Mouse (Mus musculus) C2C12 (cell line): ENCODE data around the gene Tex2. TPM values are rescaled to one million over a fixed set of nuclear protein-coding genes. Genes with fewer than 3 reads are reported as not detected.

Source experiments
- H3K27me3 ChIP-seq: one replicate; pipeline ENCODE4 v1.6.1; 2011; ENCODE audit not compliant: control insufficient read depth, insufficient read depth, insufficient read length
- H3K36me3 ChIP-seq: one replicate; pipeline ENCODE4 v1.6.1; 2011; ENCODE audit not compliant: control insufficient read depth, insufficient read depth
- H3K4me3 ChIP-seq: one replicate; pipeline ENCODE4 v1.5.1; 2011; ENCODE audit warnings: mild to moderate bottlenecking, control low read depth; ENCODE audit not compliant: poor library complexity, insufficient read depth, severe bottlenecking
- H3K79me2 ChIP-seq: one replicate; pipeline ENCODE4 v1.6.1; 2011; ENCODE audit not compliant: control insufficient read depth, insufficient read depth
- H3K79me3 ChIP-seq: one replicate; pipeline ENCODE4 v1.6.1; 2011; ENCODE audit warnings: low read depth, control low read depth
- H3ac ChIP-seq: one replicate; pipeline ENCODE3; 2011; ENCODE audit warnings: low read depth; ENCODE audit not compliant: control insufficient read depth, insufficient read length
- CEBPB ChIP-seq: IDR thresholded peaks from one replicate; pipeline ENCODE4 v1.6.1; 2011; ENCODE audit warnings: low read depth, mild to moderate bottlenecking, control low read depth, moderate library complexity
- CTCF ChIP-seq: IDR thresholded peaks from one replicate; pipeline ENCODE4 v1.5.1; 2011; ENCODE audit not compliant: control insufficient read depth, insufficient read depth, insufficient read length
- FOSL1 ChIP-seq: IDR thresholded peaks from one replicate; pipeline ENCODE4 v1.8.0; 2011; ENCODE audit warnings: mild to moderate bottlenecking, low read length; ENCODE audit not compliant: poor library complexity, insufficient read depth, severe bottlenecking
- MAX ChIP-seq: IDR thresholded peaks from one replicate; pipeline ENCODE4 v1.6.1; 2011; ENCODE audit warnings: mild to moderate bottlenecking, control low read depth
- MYOD1 ChIP-seq: IDR thresholded peaks from one replicate; pipeline ENCODE4 v1.6.1; 2011; ENCODE audit warnings: low read depth; ENCODE audit not compliant: control insufficient read depth, insufficient read length
- MYOG ChIP-seq: IDR thresholded peaks from one replicate; pipeline ENCODE4 v1.6.1; 2011; ENCODE audit not compliant: control insufficient read depth, insufficient read length; ENCODE audit errors: extremely low read depth
- USF1 ChIP-seq: IDR thresholded peaks from one replicate; pipeline ENCODE4 v1.6.1; 2011; ENCODE audit warnings: low read depth, mild to moderate bottlenecking, control low read depth, moderate library complexity
- polyA plus RNA-seq: library from polyadenylated mRNA; unstranded; fragments of >200 nt; fragmentation: generic; extraction: Trizol; gene quantifications from one replicate; pipeline ENCODE4 v1.2.1, GENCODE M21; 2012; ENCODE audit warnings: missing spikeins

Tex2 gene
- polyA plus RNA-seq, 1 experiment: 5.9 TPM

GRCm38 (mm10) chr11:106461145-106461932 lies 151.9 kb downstream of the Tex2 start:
- peaks cover 32% of the 10 kb centered on the region for H3K79me3 ChIP-seq
- no peak overlapping the region for H3K4me3 ChIP-seq
- TF ChIP-seq MYOD1: no peak
- TF ChIP-seq USF1: no peak
- no peak for TF ChIP-seq MAX
- no peak for TF ChIP-seq CEBPB
- no peak for TF ChIP-seq MYOG
- no peak for TF ChIP-seq FOSL1
- no peak for TF ChIP-seq CTCF
- peaks cover 80% of the 10 kb centered on the region for H3K79me2 ChIP-seq
- H3K27me3 ChIP-seq: no peaks in the 10 kb centered on the region
- H3ac ChIP-seq: no peak overlapping the region
- H3K36me3 ChIP-seq: peaks cover 12% of the 10 kb centered on the region

GRCm38 (mm10) chr11:106460671-106461070 lies 152.6 kb downstream of the Tex2 start:
- H3K4me3 ChIP-seq: no peak overlapping the region
- TF ChIP-seq CEBPB (no peak), MYOD1 (no peak), CTCF (no peak), USF1 (no peak), MAX (no peak), FOSL1 (no peak)
- peaks cover 29% of the 10 kb centered on the region for H3K79me3 ChIP-seq
- H3ac ChIP-seq: no peak overlapping the region
- H3K27me3 ChIP-seq: no peaks in the 10 kb centered on the region
- peaks cover 17% of the 10 kb centered on the region for H3K36me3 ChIP-seq
- peaks cover 74% of the 10 kb centered on the region for H3K79me2 ChIP-seq

- peaks cover 53% of the 10 kb centered on the region for H3K79me2 ChIP-seq
- H3K79me3 ChIP-seq: peaks cover 19% of the 10 kb centered on the region
- no peak overlapping the region for H3ac ChIP-seq
- TF ChIP-seq MYOD1 (no peak), MAX (no peak), CEBPB (no peak), MYOG (no peak), FOSL1 (no peak)
- H3K36me3 ChIP-seq: peaks cover 28% of the 10 kb centered on the region
- no peaks in the 10 kb centered on the region for H3K27me3 ChIP-seq
- H3K4me3 ChIP-seq: no peak overlapping the region
Observed at GRCm38 (mm10) chr11:106458540-106458939, 154.7 kb downstream of the Tex2 start.

Other genes starting within 250 kb of the Tex2 start
- not detected for gene Prr29, start 248.0 kb downstream of the Tex2 start, polyA plus RNA-seq
- gene Icam2, start 225.3 kb downstream of the Tex2 start, polyA plus RNA-seq: not detected
- 6.0 TPM for gene Ern1, start 125.6 kb downstream of the Tex2 start, polyA plus RNA-seq
- 0.15 TPM for gene Pecam1, start 137.2 kb upstream of the Tex2 start, polyA plus RNA-seq
- gene Milr1, start 137.8 kb upstream of the Tex2 start, polyA plus RNA-seq: 19.9 TPM
- 6.9 TPM for gene Polg2, start 166.1 kb upstream of the Tex2 start, polyA plus RNA-seq
- gene Ddx5, start 175.8 kb upstream of the Tex2 start, polyA plus RNA-seq: 218 TPM
- 3.5 TPM for gene Cep95, start 175.8 kb upstream of the Tex2 start, polyA plus RNA-seq